Mouse (Mus musculus) neural tube, embryonic 14.5 days (tissue): ENCODE results near the gene Sh3glb1. TPM values are rescaled to one million over a fixed set of nuclear protein-coding genes. Genes with fewer than 3 reads are reported as not detected.
A peak's percentile ranks its signal among the peaks of the same experiment; 100 is the strongest.

Source experiments
- ATAC-seq: fragments of 200-750 bp; cut with Nextera tagmentation; 2 replicates; pipeline ENCODE4 v1.8.0; 2017; ENCODE audit warnings: low read depth, mild to moderate bottlenecking, moderate TSS enrichment, moderate library complexity
- H3K27ac ChIP-seq: fragments of 300-500 bp; sonication (generic); 2 replicates; pipeline ENCODE4 v1.5.1; 2014; ENCODE audit warnings: low read depth, mild to moderate bottlenecking, control low read depth, low read length, moderate library complexity, mixed read lengths
- H3K27me3 ChIP-seq: fragments of 300-500 bp; sonication (generic); 2 replicates; pipeline ENCODE4 v1.6.1; 2014; ENCODE audit warnings: low read length; ENCODE audit not compliant: control insufficient read depth, insufficient read depth
- H3K36me3 ChIP-seq: fragments of 300-500 bp; sonication (generic); 2 replicates; pipeline ENCODE4 v1.6.1; 2014; ENCODE audit warnings: low read length, mixed read lengths; ENCODE audit not compliant: control insufficient read depth, insufficient read depth
- H3K4me1 ChIP-seq: fragments of 300-500 bp; sonication (generic); 2 replicates; pipeline ENCODE4 v1.6.1; 2014; ENCODE audit warnings: low read length; ENCODE audit not compliant: control insufficient read depth, insufficient read depth
- H3K4me2 ChIP-seq: fragments of 300-500 bp; sonication (generic); 2 replicates; pipeline ENCODE4 v1.6.1; 2014; ENCODE audit warnings: mild to moderate bottlenecking, low read depth, low read length, control low read depth
- H3K4me3 ChIP-seq: fragments of 300-500 bp; sonication (generic); 2 replicates; pipeline ENCODE4 v1.5.1; 2014; ENCODE audit warnings: low read depth, low read length, control low read depth, mixed read lengths
- H3K9ac ChIP-seq: fragments of 300-500 bp; sonication (generic); replicated peaks from 2 replicates; pipeline ENCODE4 v1.6.1; 2014; ENCODE audit warnings: low read depth, mild to moderate bottlenecking, control low read depth, low read length, mixed read lengths
- H3K9me3 ChIP-seq: fragments of 300-500 bp; sonication (generic); 2 replicates; pipeline ENCODE4 v1.6.1; 2016; ENCODE audit warnings: low read length; ENCODE audit not compliant: control insufficient read depth
- WGBS: fragments of 180-500 bp; shearing (Covaris S2); extraction: QIAGEN DNeasy Blood & Tissue Kit; methylation state at CpG from one replicate; pipeline ENCODE4 v1.1.7; 2014; 5-methylcytosine and 5-hydroxymethylcytosine counted together
- polyA plus RNA-seq: library from polyadenylated mRNA; unstranded; fragments of >200 nt; fragmentation: Nextera tagmentation; extraction: Ambion mirVana; gene quantifications from 2 replicates; pipeline ENCODE4 v1.2.1, GENCODE M21; 2014

Gene Sh3glb1
- polyA plus RNA-seq, 1 experiment from 2014 or later = 122 TPM

- Histone ChIP-seq H3K27ac (no peak overlapping the region), H3K36me3 (no peaks in the 10 kb centered on the region), H3K4me1 (peaks cover 4% of the 10 kb centered on the region; the same call in 1 of the 2 replicates), H3K27me3 (no peaks in the 10 kb centered on the region), H3K9me3 (no peaks in the 10 kb centered on the region), H3K4me2 (no peak overlapping the region), H3K9ac (no peak overlapping the region), H3K4me3 (no peak overlapping the region)
- WGBS = 54% methylated on average over 11 of the region's 11 CpGs
- no peak for ATAC-seq
Measured at GRCm38 (mm10) chr3:144669457-144669864, 50.7 kb downstream of the Sh3glb1 start.

GRCm38 (mm10) chr3:144668949-144669348 lies 51.2 kb downstream of the Sh3glb1 start:
- H3K9me3 ChIP-seq = no peaks in the 10 kb centered on the region
- H3K27ac ChIP-seq = no peak overlapping the region
- WGBS = 22% methylated on average over 2 of the region's 2 CpGs
- H3K4me1 ChIP-seq = peaks cover 4% of the 10 kb centered on the region; the same call in 1 of the 2 replicates
- no peaks in the 10 kb centered on the region for H3K36me3 ChIP-seq
- no peak overlapping the region for H3K4me2 ChIP-seq
- no peak overlapping the region for H3K9ac ChIP-seq
- no peaks in the 10 kb centered on the region for H3K27me3 ChIP-seq
- H3K4me3 ChIP-seq = no peak overlapping the region
- ATAC-seq = no peak

- Histone ChIP-seq H3K4me1 (peaks cover 4% of the 10 kb centered on the region; the same call in 1 of the 2 replicates), H3K27ac (no peak overlapping the region), H3K4me2 (no peak overlapping the region), H3K4me3 (no peak overlapping the region), H3K36me3 (no peaks in the 10 kb centered on the region), H3K27me3 (no peaks in the 10 kb centered on the region), H3K9ac (no peak overlapping the region), H3K9me3 (no peaks in the 10 kb centered on the region)
- no peak for ATAC-seq
- 92% methylated on average over 9 of the region's 9 CpGs for WGBS
Measured at GRCm38 (mm10) chr3:144668039-144668438, 52.1 kb downstream of the Sh3glb1 start.

- Histone ChIP-seq H3K36me3 (no peaks in the 10 kb centered on the region), H3K27ac (no peak overlapping the region), H3K9me3 (no peaks in the 10 kb centered on the region), H3K4me1 (peaks cover 4% of the 10 kb centered on the region; the same call in 1 of the 2 replicates), H3K4me3 (no peak overlapping the region), H3K9ac (no peak overlapping the region), H3K4me2 (no peak overlapping the region), H3K27me3 (no peaks in the 10 kb centered on the region)
- WGBS = 42% methylated on average over 22 of the region's 22 CpGs
- peak; percentile 58; the same call in 1 of the 2 replicates for ATAC-seq
Measured at GRCm38 (mm10) chr3:144664363-144665299, 55.5 kb downstream of the Sh3glb1 start.

- no peaks in the 10 kb centered on the region for H3K9me3 ChIP-seq
- WGBS = 94% methylated on average over 7 of the region's 7 CpGs
- peaks cover 4% of the 10 kb centered on the region; the same call in 1 of the 2 replicates for H3K4me1 ChIP-seq
- H3K4me2 ChIP-seq = no peak overlapping the region
- no peak for ATAC-seq
- no peaks in the 10 kb centered on the region for H3K36me3 ChIP-seq
- H3K27ac ChIP-seq = no peak overlapping the region
- no peaks in the 10 kb centered on the region for H3K27me3 ChIP-seq
- H3K4me3 ChIP-seq = no peak overlapping the region
- H3K9ac ChIP-seq = no peak overlapping the region
Measured at GRCm38 (mm10) chr3:144663415-144664093, 56.6 kb downstream of the Sh3glb1 start.

- Histone ChIP-seq H3K36me3 (no peaks in the 10 kb centered on the region), H3K4me1 (peaks cover 4% of the 10 kb centered on the region; the same call in 1 of the 2 replicates), H3K9me3 (no peaks in the 10 kb centered on the region), H3K9ac (no peak overlapping the region), H3K4me3 (no peak overlapping the region), H3K27ac (no peak overlapping the region), H3K4me2 (no peak overlapping the region), H3K27me3 (no peaks in the 10 kb centered on the region)
- no peak for ATAC-seq
- WGBS = 91% methylated on average over 8 of the region's 8 CpGs
Measured at GRCm38 (mm10) chr3:144662215-144662852, 57.8 kb downstream of the Sh3glb1 start.

GRCm38 (mm10) chr3:144661439-144661838 lies 58.7 kb downstream of the Sh3glb1 start:
- Histone ChIP-seq H3K4me1 (peaks cover 4% of the 10 kb centered on the region; the same call in 1 of the 2 replicates), H3K4me2 (no peak overlapping the region), H3K27me3 (no peaks in the 10 kb centered on the region), H3K27ac (no peak overlapping the region), H3K9me3 (no peaks in the 10 kb centered on the region), H3K9ac (no peak overlapping the region), H3K36me3 (no peaks in the 10 kb centered on the region), H3K4me3 (no peak overlapping the region)
- ATAC-seq = no peak
- 90% methylated on average over 3 of the region's 3 CpGs for WGBS

- 31% methylated on average over 5 of the region's 5 CpGs for WGBS
- Histone ChIP-seq H3K27ac (no peak overlapping the region), H3K9ac (no peak overlapping the region), H3K4me2 (no peak overlapping the region), H3K4me3 (no peak overlapping the region), H3K4me1 (peaks cover 5% of the 10 kb centered on the region; the same call in 1 of the 2 replicates), H3K27me3 (no peaks in the 10 kb centered on the region), H3K36me3 (no peaks in the 10 kb centered on the region), H3K9me3 (no peaks in the 10 kb centered on the region)
- ATAC-seq = 0 out of 2 replicates have a peak, but pooled peaks have one; percentile 15
Measured at GRCm38 (mm10) chr3:144644202-144644601, 75.9 kb downstream of the Sh3glb1 start.
